Mouse (Mus musculus): Measurements from ENCODE around the gene Cdca5.

Gene Cdca5

DNA sequence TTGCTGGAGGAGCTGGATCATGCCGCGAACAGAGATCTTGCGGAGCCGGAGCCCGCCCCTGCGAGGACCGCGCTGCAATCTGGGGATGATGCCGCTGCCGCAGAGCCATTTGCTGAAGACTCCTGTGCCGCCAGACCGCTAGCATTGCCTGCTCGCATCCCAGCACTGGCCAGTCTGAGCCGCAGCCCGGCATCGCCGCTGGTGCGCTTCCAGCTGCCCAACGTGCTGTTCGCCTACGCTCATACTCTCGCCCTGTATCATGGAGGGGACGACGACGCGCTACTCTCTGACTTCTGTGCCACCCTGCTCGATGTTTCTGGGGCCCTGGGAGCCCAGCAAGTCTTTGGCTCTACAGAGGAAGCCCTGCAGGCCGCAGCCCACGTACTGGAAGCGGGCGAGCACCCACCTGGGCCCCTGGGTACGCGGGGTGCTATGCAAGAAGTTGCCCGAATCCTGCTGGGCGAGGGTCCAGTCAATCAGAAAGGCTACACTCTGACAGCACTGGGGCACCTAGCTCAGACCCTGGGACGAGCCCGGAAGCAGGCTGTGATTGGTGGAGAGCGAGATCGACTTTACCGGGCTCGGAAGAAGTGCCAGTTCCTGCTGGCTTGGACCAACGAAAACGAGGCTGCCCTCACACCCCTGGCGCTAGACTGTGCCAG is 23.0 kb upstream of the Cdca5 start:
- DNase-seq (ENCODE audit: low spot score in 2 of 2): peak; percentile 35 to 42

DNA sequence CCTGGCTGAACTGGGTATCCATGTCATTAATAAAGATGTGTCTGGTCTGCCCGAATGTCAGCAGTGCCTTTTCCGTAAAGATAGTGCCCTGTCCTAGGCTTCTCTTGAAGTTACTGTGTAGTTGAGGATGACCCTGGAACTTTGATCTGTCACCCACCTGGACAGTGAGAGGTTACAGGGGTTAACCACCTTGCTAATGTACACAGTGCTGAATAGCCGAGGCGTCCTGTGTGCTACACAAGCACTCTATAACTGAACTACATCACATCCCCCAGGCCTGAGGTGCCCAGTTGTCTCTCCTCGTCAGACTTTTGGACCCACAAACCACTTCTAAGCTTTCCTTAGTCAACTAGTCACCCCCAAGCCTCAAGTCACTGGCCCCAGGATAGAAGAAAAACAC is 22.4 kb upstream of the Cdca5 start:
- no peak for DNase-seq (ENCODE audit: low spot score in 2 of 2)

DNA sequence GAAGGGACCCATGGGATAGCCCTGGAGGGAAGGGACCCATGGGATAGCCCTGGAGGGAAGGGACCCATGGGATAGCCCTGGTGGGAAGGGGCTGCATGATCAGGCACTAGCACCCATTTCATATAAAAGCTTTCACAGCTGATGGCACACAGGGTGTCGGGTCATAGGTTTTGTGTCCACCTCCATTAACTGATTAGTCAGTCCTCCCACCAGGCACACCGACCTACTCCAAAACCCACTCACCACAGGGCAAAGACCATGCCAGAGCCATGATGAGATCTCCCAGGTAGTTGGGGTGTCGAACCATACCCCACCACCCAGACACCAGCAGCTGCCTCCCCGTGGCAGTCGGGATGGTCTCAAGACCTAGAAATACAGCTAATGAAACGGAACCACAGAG is 21.7 kb upstream of the Cdca5 start:
- no peak for DNase-seq (ENCODE audit: low spot score in 2 of 2)

DNA sequence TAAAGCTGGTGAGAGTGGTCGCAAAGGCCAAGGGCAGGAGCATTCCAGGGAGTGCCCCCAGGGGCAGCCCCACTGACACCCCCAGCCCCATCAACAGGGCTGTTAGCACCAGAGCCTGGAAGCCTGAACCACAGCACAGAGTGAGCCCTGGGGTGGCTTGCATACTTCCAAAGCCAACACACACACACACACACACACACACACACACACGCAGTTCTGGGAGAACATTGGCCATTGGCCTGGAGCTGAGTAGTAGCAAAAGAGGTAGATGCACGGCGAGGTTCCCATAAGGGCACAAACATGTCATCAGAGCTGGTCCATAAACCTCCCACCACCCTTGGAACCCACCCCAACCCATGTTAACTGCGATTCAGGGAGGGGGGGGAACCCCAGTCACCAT is 18.2 kb upstream of the Cdca5 start:
- peak in 1 of 2 experiments; percentile 20 for DNase-seq (ENCODE audit: low spot score in 2 of 2)

DNA sequence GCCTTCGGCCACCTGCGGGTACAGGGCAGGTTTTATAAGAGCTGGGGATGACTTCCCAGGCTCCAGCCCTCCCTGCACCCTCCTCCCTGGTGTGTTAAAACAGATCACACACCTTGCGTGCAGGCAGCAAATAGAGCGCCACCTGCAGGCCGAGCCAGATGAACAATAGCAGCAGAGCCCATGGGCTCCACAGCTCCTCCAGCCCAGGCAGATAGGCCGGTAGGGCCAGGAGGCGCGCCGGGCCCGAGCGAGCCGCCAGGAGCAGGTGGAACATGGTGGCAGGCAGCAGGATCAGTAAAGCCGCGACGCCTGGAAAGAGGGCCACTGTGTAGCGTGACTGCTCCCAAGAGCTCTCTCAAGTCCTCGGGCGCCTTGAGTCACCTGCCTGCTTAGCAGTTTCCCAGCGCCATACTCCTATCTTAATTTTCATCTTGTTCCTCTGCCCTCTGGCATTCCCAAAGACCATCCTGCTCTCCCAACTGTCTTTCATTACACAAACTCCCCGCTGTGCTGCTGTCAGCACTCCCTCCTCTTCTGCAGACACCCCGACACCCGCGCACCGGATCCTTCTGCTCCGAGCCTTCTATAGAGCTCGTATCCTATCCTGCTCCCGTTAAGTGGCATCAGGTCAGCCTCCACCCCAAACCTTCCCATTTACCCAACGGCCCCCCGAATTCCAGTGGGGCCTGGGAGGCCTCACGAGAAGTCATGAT is 17.6 kb upstream of the Cdca5 start:
- DNase-seq (ENCODE audit: low spot score in 2 of 2): peak; percentile 83 to 89

DNA sequence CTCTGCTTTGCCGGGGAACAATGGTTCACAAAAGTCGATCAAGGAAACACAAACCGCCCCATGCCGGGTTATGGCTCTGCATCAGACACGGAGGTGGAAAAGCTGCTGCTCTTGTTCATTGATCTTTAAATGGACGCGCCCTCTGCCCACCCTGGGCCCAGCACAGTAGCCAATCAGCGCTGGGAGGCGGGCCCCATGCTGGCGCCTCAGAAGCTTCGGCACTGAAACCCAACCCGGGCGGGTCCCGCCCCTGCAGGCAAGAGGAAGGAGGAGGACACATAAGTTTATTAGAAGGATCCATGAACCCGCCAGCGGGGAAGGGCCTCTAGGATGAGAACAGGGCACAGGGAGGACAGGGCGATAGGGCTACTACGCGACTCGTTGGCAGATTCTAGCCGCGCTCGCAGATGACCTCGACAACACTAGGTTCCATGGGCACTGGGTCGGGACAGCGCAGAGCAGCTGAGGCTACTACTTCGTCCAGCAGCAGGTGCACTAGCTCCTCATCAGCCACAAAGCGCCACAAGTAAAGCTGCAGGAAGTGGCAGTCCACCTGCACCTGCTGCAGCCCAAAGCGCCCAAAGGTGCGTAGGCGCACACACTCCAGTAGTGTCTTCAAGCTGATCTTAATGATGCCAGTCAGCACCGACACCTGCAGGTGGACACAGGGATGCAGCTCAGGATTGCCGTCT is 16.9 kb upstream of the Cdca5 start, which contains the start of gene Tm7sf2:
Gene Tm7sf2 (minus strand): TSS at position 650 of the 692 bp plus-strand sequence.
- peak; percentile 85 to 87 for DNase-seq (ENCODE audit: low spot score in 2 of 2)

DNA sequence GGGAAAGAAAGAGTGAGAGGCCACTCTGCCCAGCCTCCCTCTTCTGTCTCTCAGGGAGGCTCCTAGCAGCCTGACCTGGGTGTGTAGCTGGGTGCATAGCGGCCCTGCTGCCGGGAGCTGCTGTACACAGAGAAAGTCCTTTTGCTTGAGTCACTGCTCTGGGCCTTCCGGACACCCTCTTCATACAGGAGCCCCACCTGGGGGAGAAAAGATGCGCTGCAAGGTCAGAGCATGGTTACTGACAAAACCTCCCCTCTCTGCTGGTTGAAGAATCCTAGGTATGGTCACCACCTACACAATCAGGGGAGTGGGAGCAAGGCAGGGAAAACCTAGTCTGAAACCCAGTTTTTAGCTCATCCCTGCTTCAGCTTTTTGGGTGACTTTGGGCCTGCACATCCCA is 15.8 kb upstream of the Cdca5 start:
- DNase-seq (ENCODE audit: low spot score in 2 of 2): no peak

DNA sequence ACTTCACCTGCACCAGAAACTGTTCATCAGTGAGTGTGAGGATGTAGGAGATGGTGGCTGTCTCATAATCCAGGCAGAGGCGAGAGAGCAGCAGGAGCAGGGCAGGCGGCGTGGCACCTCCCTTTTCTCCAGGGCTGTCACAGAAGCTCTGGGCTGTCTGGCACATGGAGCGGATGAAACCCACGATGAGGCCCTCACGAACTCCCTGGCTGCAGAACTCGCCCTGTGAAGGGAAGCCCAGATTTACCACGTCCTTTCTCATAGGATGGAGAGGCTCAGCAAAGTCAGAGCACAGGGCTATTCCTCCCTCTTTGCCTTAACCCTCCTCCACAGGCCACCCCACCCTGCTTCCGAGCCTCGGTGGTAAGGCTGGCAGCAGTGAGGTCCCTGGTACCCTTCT is 14.9 kb upstream of the Cdca5 start:
- DNase-seq (ENCODE audit: low spot score in 2 of 2): no peak

DNA sequence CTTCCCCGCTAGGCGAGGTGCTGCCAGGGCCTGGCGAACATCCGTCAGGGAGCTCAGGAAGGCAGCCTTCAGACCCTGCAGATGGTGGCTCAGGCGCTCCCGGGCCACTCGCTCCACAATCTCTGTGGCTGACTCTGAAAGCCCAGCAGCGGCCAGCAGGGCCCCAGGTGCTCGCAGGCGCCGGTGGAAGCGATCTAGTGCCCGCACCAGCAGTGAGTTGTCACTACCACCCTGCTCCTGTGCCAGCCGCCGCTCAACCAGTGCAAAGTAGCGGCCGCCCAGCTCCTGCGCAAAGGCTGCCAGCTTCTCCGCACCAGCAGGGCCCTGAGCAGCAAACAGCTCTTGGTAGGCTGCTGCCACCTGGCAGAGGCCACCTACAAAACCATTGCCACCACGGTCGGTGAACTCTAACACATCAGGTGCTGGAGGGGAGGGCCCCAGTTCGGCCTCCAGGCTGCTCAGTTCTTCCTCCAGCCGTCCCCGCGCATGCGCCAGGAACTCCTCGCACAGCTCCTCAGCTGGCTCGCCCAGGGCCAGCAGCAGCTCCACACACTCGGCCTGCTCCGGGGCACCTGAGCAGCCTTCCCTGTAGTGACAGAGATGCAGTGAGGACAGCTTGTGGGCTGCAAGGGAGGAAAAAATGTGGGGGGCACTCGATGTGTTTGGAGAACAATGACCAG is 14.1 kb upstream of the Cdca5 start:
- DNase-seq (ENCODE audit: low spot score in 2 of 2): no peak

DNA sequence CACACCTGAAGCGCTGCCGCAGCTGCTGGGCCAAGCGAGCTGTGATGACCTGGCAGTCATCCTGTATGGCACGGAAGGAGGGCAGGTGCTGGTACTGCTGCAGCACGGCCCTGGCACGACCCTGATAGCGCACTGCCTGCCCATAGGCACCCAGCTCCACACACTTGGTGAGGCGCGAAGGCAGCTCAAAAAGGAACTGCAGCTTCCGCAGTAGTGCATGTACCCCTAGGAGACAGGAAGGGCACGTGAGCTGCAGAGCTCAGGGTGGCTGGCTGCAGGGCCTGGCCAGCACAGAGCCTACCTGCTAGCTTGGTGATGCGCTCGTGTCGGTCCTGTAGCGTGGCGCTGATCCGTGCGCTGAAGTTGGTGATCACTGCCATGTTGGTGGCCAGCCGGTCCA is 13.5 kb upstream of the Cdca5 start:
- DNase-seq (ENCODE audit: low spot score in 2 of 2): no peak

DNA sequence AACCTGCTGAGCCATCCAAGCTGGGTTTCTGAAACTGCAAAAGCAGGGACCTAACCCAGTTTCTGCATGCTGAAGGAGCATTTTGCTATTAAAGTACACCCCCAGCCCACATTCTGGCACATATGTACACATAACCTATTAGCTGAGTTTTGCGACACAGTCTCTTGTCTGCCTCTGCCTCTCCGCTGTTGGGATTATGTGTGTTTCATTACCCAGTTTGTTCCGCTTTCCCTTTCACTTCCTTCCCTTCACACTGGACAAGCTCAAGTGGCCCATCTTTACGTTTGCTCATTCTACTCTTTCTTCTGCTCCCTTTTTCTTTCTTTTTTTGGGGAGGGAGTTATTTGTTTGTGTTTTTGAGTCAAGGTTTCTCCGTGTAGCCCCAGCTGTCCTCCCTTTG is 10.9 kb upstream of the Cdca5 start:
- DNase-seq (ENCODE audit: low spot score in 2 of 2): no peak

DNA sequence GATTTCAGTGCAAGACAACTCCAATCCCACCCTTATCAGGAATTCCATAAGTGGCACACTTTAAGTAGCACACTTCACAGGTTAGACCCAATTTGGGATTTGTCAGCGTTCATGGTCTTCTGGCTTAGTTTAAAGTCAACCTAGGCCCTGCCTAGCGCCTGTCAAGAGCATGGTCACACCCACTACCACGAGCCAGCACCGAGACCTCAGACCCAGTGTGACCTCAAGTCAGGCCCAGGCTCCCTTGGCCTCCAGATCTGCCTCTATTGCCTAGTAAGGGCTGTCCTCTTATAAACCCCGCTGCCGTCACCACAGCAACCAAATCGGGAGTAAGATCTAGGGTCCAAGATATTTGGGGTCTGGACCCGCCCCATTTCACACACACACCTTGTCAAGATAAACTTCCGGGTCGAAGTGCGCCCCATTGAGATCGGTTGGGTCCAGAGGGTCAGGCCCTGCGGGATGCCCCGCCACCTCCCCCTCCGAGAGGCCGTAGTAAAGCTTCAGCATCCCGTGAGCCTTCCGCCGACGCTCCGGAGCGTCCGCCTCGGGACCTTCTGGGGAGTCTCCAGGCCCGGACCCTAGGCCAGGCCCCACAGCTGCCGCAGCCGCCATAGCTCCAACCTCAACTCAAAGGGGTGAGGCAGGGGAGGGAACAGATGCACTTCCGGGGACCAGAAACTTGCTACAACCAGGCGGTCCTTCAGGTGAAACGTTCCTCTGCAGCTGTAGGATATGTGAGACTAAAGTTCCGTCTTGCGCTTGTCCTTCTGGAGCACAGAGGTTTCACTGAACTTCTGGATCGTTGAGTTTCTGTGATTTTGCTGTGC is 8.0 kb upstream of the Cdca5 start, which contains the start of gene Vps51:
Gene Vps51 (minus strand): TSS at position 668 of the 830 bp plus-strand sequence.
- DNase-seq (ENCODE audit: low spot score in 2 of 2): peak; percentile 91 to 92

DNA sequence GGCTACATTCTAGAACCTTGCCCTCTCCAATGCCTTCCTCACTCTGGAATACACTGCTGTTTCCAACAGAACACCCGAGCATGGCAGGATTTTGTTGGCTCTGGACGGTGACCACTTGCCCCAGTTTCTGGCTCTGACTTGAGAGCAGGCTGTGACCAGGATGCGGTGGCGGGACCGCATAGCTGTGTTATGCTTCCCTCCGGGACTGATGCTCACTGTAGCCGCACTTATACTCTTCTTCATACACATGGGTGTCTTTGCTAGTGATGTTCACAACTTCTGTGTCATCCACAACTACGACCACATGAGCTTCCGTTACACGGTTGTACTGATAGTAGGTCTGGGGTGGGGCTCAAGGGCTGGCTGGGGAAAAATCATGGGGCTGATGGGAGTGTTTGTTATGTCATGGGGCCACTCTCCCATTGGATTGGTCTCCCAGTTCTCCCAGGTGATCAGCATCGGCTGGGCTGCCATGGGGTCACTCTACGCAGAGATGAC is 4.8 kb upstream of the Cdca5 start, which contains the start of gene Tmem262:
Gene Tmem262 (plus strand): TSS at position 51 of the 498 bp plus-strand sequence.
- DNase-seq (ENCODE audit: low spot score in 2 of 2): no peak

DNA sequence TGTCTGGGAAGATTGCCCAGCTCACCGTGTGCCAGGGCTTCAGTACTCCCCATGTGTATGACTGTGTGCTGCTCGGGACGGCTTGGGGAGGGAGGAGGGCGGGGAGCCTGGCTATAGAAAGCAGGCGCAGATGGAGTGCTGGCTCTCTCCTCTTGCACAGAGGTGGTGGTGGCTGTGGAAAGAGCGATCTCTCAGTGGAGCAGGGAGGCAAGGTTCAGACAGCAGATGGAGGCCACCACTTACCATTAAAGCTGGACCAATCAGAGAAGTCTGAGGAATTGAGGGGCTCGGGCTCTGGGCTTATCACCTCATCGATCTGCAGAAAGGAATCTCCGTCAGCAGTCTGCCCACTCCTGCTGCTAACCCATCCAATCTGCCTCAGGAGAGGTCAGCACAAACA is 2.6 kb upstream of the Cdca5 start, which contains the start of gene Gm28374:
Gene Gm28374 (minus strand): TSS at position 101 of the 400 bp plus-strand sequence.
- DNase-seq (ENCODE audit: low spot score in 2 of 2): no peak

DNA sequence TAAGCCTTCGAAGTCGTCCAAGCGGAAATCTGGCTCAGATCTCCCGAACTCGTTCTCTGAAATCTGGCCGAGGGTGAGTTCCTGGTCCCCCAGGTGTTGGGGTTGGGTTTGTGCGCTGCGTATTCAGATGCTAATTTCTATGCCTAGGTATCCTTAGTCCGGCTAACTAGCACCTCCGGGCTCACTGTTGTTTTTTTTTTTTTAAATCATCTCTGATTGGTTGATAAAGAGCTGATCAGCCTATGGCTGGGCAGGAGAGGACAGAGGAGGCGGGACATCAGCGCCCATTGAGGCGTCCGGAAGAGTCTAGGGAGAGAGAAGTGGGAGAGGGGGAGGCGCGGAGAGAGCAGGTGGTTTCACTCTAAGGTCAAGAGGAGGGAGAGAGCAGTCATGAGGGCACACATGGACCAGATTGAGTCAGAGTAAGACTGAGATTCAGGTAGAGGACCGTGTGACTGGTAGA is 665 bp downstream of the Cdca5 start:
- no peak for DNase-seq (ENCODE audit: low spot score in 2 of 2)

DNA sequence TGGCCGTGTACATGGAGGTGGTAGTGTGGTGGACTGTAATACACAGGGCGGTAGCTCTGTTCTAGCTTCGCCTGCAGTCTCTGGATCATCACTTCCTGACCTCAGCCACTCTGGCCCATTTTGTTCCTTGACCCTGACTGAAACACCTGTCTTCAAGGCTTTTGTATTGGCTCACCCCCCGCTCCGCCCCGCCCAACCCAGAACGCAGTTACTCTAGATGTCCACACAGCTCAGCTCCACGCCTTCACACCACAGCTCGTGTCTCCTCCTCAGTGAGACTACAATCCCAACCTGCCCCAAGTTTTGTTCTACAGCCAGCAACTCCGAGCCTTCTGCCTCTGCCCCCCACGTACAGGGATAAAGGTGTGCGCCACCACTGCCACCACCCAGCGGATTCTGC is 4.1 kb downstream of the Cdca5 start:
- no peak for DNase-seq (ENCODE audit: low spot score in 2 of 2)

DNA sequence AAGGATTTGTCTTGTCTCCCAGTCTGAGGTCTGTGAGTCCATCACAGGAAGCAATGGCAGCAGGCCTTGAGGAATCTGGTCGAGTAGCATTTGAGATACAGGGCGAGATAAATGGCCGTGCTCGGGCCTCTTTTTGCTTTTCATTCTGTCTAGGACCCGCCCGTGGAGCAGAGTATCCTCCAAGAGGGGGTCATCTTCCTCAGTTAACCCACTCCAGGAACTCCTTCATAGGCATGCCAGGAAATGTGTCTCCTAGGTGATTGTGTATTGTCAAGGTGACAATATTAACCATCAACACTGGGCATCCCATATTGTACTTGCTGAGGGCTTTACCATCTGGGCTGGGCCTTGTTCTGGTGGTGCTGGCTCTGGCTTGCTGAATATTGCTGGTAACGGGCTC is 9.3 kb downstream of the Cdca5 start, which contains the start of gene AC131692.1:
Gene AC131692.1 (plus strand): TSS at position 301 of the 400 bp plus-strand sequence.
- DNase-seq (ENCODE audit: low spot score in 2 of 2): no peak

DNA sequence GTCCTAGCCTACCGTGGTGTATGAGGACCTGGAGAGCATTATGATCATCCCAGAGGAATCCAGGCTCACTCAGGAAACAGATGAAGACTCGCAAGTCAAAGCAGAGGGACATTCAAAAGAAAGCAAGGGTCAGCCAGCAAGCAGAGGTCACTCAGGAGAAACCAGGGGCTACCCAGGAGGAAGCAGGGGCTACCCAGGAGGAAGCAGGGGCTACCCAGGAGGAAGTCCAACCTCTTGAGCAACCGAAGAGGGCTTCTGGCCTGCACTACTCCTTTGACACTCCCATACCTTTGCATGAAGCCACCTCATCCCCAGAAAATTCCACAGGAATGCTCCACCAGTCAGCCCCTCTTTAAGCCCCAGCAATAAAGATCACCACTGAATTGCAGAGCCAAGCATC is 13.1 kb downstream of the Cdca5 start:
- DNase-seq (ENCODE audit: low spot score in 2 of 2): no peak

DNA sequence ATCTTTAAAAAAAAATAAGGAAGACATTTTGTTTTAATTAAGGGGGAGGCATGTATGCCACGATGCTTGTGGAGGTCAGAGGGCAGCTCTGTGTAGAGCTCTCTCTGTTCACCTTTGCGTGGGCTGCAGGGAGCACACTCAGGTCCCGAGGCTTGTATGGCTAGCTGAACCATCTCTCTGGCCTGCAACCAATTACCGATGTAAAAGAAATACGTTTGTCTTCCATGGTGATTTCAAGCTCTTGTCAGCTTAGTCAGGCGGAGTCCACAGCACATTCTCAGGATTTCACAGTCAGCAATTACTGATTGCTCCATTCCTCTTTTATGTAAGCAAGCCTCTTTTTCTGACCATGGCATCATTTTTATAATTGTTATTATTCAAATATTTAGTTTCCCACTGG is 16.4 kb downstream of the Cdca5 start:
- no peak for DNase-seq (ENCODE audit: low spot score in 2 of 2)

DNA sequence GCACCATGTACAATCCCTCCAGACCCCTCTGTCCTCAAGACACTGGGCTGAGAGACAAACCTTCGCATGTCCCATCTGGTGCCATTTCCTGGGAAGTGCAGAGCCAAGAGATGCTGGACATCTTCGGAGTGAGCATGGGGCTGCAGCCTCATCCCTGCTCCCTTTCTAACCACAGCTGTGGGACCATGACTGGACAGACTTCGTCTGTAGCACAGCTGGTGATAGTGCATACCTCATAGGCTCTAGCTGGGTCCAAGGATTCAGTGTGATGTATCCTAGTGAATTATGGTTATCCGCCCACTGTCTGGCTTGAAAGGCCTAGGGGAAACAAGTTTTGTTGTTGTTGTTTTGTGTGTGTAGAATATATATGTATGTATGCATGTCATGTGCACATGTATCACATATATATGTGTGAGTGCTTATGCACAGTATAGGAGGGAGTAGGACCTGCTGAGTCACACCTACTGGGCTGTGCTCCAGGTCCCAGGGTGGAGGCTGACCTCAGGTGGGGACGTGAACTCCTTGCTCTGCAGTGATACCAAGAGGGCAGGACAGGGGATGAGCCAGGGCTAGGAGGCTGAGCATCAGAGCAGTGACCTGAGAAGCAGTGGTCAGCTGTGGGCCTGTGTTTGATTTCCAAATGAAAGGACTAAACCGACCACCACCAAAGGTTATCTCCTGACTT is 17.5 kb downstream of the Cdca5 start:
- no peak for DNase-seq (ENCODE audit: low spot score in 2 of 2)

Measured in right cerebral cortex, adult 2 months (tissue).